Mouse (Mus musculus) adrenal gland, adult 8-10 months (tissue): ENCODE measurements around the gene Btg4. TPM values are rescaled to one million over a fixed set of nuclear protein-coding genes. Genes with fewer than 3 reads are reported as not detected.
A peak's percentile ranks its signal among the peaks of the same experiment; 100 is the strongest.

Experiments
- DNase-seq: peaks from one replicate; pipeline ENCODE4 v3.0.0; 2022
- total RNA-seq, 4 experiments: library from RNA; stranded (reverse); gene quantifications; 2 replicates each; pipeline ENCODE4 v1.2.4; 2022

Gene Btg4
- not detected for total RNA-seq

DNA sequence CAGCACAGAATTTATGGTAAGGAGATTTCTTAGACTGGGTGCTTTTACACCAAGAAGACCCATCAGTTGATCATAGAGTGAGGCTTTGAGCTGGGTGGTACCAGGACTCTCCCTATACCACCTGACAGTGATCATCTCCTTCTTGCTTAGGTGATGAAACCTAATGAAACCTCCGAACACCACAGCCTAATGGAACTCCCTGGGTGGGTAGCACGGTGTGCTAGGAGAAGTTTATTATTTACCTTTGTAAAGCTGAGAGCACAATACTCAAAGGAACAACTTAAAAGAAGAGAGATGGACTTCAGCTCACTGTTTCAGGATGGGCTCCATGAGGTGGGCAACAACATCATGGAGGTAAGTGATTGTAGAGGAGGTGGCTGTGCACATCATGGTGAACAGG is at the start of gene Btg4:
Gene Btg4, plus strand, starts transcription at position 301 of the 400 bp plus-strand sequence.
- DNase-seq, result no peak

DNA sequence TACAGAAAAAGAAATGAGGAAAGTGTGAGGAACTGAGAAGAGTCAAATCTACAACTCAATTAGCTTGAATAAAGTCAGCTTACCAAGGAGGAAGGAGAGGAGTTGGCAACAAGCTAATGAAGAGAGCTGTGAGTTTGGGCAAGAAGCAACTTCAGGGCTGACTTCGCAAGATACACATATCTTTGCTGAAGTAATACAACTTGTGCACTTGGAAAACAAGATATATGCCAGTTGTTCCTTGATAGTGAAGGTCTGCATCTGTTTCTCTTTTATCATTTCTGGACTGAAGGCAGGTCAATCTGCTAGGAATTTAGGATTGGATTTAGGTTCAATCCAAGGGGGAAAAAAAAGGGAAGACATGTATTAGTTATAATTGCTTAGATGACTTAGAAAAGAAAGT is 47.1 kb upstream of the Btg4 start:
- no peak for DNase-seq

DNA sequence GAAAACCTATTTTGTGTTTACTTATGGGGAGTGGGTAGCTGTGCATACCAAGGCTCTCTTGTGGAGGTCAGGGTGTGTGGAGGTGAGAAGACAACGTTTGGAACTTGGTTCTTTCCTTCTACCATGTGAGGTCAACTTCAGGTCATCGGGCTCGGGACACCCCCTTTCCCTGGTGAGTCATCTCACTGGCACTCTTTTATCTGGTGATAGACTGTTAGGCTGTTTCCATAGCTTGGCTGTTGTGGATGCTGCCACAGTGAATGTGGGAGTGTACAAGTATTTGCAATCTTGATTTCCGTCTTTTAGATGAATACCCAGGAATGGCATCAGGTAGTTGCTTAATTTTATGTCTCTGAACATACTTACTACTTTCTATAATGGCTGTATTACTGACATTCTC is 45.0 kb upstream of the Btg4 start:
- no peak for DNase-seq

DNA sequence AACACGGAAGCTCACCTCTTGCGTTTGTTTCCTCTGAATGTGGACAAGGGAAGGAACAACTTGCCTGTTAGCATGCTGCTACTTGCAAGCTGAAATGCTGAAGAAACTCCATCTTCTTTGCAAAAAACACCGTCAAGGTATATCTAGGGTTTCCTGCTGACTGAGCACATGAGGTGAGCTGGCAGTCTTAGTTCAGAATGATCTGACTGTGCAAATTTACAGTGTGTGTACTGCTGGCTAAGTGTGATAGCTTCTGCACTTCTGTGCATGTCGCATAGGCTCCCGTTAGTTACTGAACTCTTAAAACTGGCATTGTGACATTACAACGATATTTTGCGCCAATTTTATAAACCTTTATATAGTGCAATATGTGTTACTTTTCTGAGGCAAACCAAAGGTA is 41.0 kb upstream of the Btg4 start:
- DNase-seq, result no peak

DNA sequence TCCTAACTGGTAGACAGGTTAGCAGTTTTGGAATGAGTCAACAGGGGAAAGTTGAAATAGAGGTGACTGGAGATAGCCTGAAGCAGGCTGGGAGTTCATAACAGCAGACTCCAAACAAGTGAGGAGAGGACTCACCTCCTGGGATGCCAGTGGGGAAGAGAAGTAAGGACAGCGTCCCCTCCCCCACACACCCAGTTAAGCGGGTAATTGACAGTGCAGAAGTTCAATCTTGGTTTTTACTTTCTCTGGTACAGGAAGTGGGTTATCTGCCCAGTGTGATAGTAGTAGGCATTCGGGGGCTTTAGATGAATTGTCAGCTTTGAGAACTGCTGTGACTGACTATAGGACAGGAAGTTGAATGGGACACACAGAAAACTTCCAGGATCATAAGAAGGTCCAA is 40.4 kb upstream of the Btg4 start:
- no peak for DNase-seq

DNA sequence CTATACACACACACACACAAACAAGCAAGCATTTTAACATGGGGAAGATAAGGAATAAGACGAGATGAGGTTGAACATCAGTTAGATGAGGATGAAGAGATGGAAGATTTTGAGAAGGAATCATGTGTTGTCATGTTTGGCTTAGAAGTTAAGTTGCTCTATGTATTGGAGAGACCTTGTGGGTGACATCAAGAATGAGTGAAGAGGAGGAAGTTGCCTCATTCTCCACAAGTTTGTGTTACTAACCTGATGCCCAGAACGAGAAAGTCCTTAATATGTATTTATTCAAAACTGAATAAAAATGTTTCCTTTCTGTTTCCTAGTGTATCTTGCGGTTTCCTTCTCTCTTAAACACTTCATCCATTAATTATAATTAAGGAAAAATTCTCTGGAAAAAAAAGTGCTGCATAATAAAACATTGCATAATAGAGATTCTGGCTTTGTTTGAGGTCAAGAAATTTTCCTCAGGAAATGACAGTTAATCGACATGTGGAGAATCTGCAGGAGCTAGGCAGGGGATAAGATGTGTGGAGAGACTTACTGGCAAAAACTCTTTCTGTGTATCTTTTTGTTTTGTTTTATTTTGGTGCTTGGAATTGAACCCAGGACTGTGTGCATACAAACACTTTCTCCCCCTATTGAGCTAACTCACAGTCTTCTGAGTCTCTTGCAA is 39.4 kb upstream of the Btg4 start:
- DNase-seq, result no peak

DNA sequence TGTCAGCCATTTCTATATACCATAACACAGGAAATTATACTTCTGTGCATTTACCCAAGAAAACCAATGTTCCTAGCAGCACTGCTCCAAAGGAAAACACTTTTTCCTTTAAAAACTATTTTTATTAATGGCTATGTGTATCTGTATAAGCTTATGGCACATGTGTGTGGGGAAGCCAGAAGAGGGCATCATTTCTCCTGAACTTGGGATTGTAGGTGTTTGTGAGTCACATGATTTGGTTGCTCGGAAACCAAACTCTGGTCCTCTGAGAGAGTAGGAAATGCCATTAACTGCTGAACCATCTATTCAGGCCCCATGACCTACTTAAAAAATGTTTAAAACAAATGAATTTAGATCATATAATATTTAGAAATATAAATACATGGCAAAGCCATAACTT is 33.7 kb upstream of the Btg4 start:
- no peak for DNase-seq

DNA sequence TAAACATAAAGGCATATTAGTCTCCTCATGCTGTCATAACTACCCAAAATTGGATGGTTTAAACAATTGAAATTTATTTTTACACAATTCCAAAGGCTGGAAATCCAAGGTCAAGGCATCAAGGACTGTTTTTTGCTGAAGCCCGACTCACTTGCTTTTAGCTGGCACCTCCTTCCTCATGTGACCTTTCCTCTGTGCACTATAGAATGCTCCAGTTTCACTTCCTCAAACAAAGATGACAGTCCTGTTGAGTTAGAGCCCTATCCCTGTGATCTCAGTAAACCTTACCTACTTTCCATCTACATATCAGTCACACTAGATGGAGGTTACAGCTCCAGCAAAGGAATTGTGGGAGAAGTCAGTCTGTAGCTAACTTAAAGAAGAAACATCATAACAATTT is 30.6 kb upstream of the Btg4 start:
- no peak for DNase-seq

DNA sequence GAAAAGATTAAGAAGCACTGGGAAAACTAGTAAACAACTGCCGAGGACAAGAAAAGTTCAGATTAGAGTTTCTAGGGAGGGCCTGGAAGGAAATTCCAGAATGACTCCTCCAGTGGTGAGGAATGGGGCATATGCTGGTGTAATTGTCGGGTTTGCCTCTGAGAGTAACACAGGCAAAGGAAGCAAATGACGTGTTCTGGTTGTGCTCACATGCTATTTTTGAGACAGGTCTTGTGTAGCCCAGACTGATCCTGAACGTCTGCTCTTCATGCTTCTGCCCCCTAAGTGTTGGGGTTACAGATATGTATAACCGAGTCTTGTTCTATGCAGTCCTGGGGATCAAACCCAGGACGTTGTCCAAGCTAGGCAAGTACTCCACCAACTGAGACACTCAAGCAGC is 29.1 kb upstream of the Btg4 start:
- DNase-seq, result no peak

DNA sequence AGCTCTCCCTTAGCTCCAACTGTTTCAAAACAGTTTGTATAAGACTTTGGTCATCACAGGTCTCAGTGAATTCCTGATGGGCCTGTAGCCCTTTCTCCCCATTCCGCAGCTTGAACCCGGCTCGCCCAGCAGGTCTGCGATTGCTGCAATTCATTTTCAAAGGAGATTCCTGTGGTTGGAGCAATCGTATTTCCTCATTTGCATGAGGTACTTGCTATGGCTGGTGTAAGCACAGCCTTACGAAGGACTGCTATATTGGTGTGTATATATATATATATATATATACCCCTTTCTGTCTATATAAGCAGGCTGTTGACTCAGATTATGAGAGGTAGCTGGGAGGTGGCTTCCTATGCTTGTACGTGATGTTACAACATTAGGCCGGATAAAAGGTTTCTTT is 28.4 kb upstream of the Btg4 start:
- no peak for DNase-seq

DNA sequence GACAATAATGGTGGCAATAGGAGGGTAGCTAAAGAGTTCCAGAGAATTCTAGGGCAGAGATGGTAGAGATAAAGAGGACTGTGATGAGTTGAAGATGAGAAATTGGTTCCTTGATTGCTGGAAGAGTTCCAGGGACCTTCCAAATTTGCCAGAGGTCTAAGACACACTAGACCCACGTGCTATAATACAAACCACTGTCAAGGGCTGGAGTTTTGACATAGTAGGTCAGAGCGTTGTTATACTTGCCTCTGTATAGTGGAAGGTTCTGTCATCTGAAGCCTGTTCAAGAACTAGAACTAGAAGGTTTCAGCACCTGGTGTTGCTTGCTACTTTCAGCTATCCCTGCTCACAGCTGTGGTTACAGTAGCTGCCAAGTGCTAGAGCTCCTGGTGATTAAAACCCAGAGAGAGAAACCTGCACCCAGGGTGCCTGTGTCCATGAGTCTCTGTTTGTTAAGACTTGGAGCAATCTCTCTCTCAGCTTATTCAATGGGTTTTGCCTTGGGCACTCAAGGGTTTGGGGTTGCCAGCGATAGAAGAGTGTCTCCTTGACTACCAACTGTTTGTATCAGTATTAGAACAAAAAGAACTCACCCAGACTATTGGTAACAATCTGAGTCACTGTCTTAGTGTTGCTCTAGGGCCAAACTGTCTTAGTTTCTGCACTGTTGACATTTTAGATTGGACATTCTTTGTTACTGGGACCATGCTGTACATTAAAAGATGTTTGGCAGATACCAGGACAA is 27.7 kb upstream of the Btg4 start:
- DNase-seq, result no peak

DNA sequence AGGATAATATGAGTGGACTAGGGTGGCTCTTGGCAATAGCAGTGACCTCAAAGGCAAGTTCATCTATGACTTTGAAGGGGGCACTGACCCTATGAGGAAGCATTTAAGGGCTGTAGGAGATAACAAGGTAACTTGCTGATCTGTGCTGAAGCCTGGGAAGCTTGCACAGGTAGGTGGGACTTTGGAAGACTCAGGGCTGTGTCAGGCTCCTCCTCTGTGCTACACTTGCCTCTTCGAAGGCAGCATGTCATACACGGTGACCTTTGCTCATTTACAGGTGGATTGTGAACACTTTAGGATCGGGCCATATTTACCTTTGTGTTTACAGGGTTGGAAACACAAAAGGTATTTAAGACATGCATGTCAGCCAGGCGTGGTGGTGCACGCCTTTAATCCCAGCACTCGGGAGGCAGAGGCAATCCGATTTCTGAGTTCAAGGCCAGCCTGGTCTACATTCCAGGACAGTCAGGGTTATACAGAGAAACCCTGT is 19.2 kb upstream of the Btg4 start:
- DNase-seq, result no peak

DNA sequence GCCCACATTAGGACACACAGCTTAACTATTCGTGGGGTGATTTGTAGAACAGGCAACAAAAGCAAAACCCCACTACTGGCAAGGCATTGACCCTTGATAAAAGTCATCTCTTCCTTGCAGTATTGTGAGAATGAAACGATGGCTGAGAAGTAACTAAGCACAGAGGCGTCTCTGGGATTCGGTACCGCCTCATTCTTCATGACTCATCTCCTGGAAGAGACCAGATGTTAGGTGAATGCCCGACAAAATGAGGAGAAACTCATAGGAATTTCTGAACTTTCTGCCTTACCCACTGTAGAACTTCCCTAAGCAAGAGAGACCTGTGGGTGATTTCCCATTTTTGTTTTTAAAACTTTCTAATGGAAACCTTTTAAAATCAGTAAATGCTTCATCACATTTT is 18.6 kb upstream of the Btg4 start:
- no peak for DNase-seq

DNA sequence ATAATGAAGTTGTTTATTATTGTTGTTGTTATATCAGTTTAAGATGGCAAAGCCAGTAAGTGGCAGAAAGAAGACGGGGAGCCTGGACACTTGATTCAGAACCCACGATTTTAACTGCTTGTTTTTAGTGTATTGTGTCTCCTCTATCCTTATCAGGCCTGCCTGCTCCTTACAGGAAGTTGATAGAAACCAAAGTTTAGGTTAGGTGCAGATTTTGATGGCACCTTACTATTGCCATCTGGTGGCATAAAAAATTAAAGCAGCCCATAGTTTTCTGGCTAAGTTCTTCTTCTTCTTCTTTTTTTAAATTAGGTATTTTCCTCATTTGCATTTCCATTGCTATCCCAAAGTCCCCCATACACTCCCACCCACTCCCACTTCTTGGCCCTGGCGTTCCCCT is 8.5 kb upstream of the Btg4 start:
- no peak for DNase-seq

DNA sequence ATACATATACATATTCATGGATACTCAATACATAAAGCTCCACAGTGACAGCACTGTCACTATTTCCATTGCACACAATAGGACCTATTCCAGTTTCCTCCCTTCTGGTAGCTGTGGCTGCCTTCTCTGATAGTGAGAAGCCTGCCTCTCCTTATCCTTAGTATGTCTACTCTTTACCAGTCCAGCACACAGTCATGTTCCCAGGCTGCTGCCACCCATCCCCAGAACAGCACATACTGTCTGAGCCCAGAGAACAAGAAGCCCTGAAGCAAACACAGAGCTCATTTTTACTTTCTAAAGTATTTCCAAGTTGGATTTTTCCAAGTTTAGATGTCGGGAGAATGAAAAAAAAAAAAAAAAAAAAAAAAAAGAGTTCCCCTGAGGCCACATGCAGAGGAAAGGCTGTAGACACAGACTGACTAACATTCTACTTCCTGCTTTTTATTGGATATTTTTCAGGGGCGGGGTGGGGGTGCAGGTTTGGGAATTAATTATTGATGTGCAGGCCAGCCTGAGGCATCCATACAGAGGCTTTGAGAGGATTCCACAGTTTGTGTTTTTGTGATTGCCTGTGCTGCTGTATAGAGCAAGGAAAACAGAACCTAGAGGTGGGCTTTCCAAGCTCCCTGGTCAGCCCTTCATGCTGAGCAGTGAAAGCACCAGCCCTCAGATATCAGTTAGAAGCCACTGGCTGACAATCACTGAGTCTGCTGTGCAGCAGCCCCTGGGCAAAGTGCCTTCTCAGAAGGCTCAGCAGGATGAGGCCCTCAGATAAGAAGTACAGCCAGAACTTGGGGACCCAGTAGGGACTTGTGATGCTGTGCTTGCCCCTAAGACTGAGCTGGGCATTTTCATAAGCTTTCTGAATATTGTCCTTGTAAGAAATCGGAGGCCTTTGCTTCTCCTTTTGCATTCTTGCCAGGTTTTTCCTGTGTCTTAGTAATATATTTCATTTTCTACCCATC is 4.1 kb upstream of the Btg4 start:
- DNase-seq, result no peak

DNA sequence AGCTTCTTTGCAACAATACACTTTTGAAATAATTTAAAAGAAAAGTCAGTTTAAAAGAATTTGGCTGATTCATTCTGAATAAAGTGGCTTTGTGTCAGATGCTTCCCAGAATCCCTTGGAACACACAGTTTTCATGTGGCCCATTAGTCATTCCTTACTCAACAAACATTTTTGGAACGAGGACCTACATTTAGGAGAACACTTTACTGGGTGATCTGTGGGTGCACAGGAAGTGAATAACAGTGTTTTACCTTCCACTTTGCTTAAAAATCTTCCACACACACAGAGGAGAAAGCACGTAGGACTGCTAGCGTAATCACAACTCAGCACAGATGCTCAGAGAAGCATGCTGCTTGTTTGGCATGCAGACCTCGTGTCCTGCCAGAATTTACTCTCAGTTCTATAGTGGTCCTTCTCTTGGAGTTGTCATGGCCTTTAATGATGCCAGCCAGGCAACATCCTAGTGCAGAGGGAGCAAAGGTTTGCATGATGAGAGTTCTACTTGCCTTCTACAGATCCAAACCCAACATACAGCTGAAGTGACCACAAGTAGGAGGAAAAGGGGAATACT is 1.7 kb upstream of the Btg4 start:
- no peak for DNase-seq

DNA sequence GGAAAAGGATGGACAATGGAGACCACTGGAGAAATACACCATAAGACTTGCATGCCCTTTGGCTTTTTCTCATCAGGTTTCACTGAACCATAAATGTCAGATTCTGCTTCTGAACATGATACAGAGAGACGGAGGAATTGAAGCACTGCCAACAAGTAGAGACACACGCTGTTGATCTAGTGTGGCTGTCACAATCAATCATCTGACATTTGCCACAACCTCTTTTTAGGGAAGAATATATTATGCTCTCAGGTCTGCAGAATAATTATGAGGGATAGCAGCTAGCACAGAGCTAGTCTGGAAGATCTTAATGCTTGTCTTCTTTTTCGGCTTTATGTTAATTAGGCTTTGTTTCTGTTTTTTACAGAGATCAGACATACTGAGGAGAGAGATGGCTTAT is 7.5 kb downstream of the Btg4 start:
- DNase-seq, result no peak

DNA sequence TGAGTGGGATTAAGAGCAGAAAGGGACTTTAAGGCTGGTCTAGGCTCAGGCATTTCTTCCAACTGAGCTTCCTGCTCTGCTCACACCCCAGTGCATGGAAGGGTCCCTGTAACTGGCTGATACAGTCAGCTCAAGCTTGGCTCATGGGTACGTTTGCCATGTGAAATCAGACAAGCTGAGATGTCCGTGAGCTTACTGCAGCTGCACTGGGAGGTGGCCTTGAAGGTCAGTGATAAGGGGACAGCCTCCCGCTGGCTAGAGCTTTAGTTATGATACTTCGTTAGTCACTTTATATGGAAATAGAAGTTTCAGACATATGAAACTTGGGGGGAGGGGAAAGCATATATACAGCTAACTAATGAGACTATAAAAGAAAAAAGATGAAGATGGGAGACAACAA is 10.1 kb downstream of the Btg4 start:
- DNase-seq, result peak; percentile 35

DNA sequence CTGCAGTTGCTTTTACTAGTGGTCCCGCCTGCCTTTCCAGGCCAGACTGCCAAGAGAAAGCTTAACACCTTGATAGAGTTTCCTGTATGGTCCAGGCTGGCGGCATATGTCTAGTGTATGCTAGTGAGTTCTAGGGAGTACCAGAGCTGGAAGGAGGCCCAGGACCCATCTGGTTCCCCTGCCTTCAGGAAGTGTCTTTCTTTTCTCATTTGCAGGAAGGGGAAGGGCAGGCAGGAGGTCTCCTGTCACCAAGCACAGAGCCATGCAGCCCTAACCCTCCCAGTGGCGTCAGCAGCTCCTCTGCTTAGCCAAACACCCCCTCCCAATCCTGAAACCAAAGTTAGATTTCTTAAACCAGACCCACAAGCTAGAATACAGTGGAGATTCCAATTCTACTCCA is 15.1 kb downstream of the Btg4 start:
- DNase-seq, result no peak

DNA sequence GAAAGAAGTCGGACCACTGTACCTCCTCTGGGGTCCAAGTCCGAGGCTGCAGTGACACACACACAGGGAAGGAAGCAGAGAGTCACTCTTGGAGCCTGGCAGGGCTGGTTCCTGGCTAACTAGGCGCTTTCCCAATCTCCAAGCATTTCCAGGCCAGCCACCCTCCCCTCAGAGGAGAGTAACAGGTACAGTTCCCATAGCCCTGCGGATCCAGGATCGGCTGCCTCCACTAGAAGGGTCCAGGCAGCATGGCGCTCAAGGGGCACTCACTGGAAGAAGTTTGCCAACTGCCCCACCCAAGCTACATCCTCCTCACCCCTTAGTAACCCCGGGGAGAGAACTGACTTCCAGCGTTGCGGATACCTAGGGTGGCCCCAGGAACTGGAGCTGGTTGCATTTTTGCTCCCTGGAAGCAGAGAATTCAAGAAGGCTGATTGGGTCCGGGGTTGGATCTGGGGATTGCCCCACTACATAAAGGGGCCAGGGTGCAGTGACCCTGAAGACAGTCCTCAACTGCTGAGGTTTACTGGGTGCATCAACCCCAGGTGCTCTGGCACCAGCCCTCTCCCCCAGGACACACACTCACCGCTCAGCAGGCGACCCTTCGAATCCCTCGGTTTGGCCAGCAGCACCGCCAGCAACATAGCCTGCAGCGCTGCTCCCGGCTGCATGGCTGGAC is 15.7 kb downstream of the Btg4 start:
- DNase-seq, result no peak

DNA sequence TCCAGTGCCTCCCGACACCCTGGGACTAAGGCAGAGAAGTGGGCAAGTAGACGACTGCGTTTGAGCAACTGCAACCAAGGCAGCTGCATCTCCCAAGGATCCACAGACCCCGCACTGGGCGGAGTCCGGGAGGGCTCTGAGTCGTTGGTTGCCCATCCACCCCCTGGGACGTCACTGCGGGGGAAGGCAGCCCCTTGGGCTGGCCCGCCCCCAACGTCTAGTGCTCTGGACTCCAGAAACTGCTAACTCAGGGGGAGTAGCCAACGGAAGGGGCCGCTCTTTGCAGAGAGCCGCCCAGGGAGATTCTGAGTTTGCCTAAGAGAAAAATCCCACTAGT is 16.2 kb downstream of the Btg4 start, which contains the start of gene Layn:
Gene Layn, minus strand, starts transcription at position 116 of the 337 bp plus-strand sequence.
- DNase-seq, result peak; percentile 56

DNA sequence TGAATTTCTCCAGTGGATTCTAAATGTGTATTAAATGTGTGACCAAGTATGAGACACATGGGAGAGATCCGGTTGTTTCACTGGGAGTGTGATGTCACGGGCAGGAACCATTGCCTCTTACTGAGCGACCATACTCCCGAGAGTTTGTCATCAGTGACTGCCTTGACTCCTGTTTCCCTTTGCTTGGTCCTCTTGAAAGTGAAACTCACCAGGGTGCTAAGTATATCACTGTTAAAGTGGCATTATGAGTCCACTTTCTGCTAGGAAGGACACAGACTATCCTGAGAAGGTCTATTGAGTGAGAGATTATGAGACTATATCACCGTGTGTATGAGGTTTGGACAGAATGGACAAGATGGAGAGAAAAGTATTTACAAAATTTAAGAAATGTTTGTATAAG is 20.9 kb downstream of the Btg4 start:
- DNase-seq, result no peak
